Mouse (Mus musculus) midbrain, embryonic 12.5 days (tissue): ENCODE measurements at regions not wholly inside any gene's neighbourhood (a gene's known extent, or its start where the extent isn't known, plus 50 kb on each side); places are given as distances from the start of the nearest gene placed in this dataset.

Source experiments
- ATAC-seq: fragments of 200-750 bp; cut with Nextera tagmentation; 2 replicates; pipeline ENCODE4 v1.8.0; 2017; ENCODE audit warnings: low read depth, moderate TSS enrichment, moderate library complexity; ENCODE audit not compliant: low FRiP score
- H3K27ac ChIP-seq: fragments of 300-500 bp; sonication (generic); replicated peaks from 2 replicates; pipeline ENCODE4 v1.5.1; 2016; ENCODE audit warnings: mild to moderate bottlenecking
- H3K27me3 ChIP-seq: fragments of 300-500 bp; sonication (generic); 2 replicates; pipeline ENCODE4 v1.6.1; 2016; ENCODE audit warnings: mild to moderate bottlenecking
- H3K36me3 ChIP-seq: fragments of 300-500 bp; sonication (generic); 2 replicates; pipeline ENCODE4 v1.6.1; 2016
- H3K4me1 ChIP-seq: fragments of 300-500 bp; sonication (generic); 2 replicates; pipeline ENCODE4 v1.6.1; 2016
- H3K4me2 ChIP-seq: fragments of 300-500 bp; sonication (generic); replicated peaks from 2 replicates; pipeline ENCODE4 v1.6.1; 2016; ENCODE audit warnings: mild to moderate bottlenecking, moderate library complexity
- H3K4me3 ChIP-seq: fragments of 300-500 bp; sonication (generic); 2 replicates; pipeline ENCODE4 v1.5.1; 2016; ENCODE audit warnings: mild to moderate bottlenecking
- H3K9ac ChIP-seq: fragments of 300-500 bp; sonication (generic); replicated peaks from 2 replicates; pipeline ENCODE4 v1.6.1; 2016; ENCODE audit warnings: mild to moderate bottlenecking, moderate library complexity
- H3K9me3 ChIP-seq: fragments of 300-500 bp; sonication (generic); 2 replicates; pipeline ENCODE4 v1.6.1; 2016; ENCODE audit warnings: mild to moderate bottlenecking
- WGBS: fragments of 180-500 bp; shearing (Covaris S2); methylation state at CpG from one replicate; pipeline ENCODE4 v1.1.7; 2016; 5-methylcytosine and 5-hydroxymethylcytosine counted together

DNA sequence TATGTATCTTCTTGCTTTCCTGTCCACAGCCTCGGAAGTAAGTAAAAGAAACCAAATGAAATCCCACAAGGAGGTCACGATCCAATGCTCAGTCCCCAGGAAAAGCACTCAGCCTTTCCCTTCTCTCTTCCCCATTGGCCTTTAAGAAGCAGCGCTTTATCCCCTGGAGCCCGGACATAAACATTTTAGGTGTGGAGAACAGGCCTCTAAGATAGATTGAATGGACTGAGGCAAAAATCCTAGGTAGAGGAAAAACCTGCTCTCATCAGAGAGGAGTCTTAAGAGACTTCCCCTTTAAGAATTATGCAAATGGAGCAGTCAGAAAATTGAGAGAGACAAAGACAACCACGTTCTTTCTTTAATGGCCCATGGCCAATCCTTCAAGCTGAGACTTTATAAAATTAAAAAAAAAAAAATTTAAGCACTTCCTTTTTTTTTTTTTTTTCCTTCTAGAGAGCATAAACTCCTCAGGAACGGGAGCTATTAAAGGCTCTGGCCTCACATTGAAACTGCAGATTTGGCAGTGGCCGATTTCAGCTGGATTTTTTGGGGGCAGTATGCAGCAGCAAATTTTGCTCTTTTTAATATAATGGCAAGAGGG lies 1020.5 kb downstream of the 9330182O14Rik start:
- H3K9ac ChIP-seq: peak overlapping the region; percentile 44
- H3K36me3 ChIP-seq: no peaks in the 10 kb centered on the region
- no peaks in the 10 kb centered on the region for H3K27me3 ChIP-seq
- no peaks in the 10 kb centered on the region for H3K9me3 ChIP-seq
- peak; percentile 28; the same call in 1 of the 2 replicates for ATAC-seq
- H3K27ac ChIP-seq: peak overlapping the region; percentile 49; the same call in 1 of the 2 replicates
- peaks cover 9% of the 10 kb centered on the region for H3K4me1 ChIP-seq
- peak overlapping the region; percentile 65 for H3K4me2 ChIP-seq
- H3K4me3 ChIP-seq: peak overlapping the region; percentile 37
- 19% methylated on average over 7 of the region's 7 CpGs for WGBS

DNA sequence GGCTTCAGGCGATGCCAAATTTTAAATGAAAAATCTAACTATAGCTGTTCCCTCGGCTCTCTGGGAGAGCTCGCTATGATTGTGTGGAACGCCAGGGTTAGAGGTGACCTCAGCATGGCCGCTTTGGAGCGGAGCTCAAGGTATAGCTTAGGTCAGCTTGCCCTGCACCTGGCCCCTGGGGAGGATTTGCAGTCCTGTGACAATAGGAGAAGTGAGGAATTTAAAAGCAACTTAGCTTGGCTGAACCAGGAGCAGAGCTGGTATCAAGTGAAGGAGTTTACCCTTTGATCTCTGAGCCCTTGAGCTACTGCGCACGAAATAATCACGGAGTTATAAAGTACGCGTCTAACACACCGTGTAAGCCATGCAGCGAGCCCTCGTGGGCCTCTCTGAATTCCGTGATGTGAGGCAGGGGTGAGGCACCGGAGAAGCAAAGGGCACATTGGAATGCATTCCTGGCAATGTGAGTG lies 1021.0 kb downstream of the 9330182O14Rik start:
- 3% methylated on average over 16 of the region's 16 CpGs for WGBS
- Histone ChIP-seq H3K4me3 (peak overlapping the region; percentile 37), H3K4me2 (peak overlapping the region; percentile 65), H3K4me1 (peaks cover 9% of the 10 kb centered on the region), H3K27ac (peak overlapping the region; percentile 49; the same call in 1 of the 2 replicates), H3K9ac (peak overlapping the region; percentile 44), H3K27me3 (no peaks in the 10 kb centered on the region), H3K9me3 (no peaks in the 10 kb centered on the region), H3K36me3 (no peaks in the 10 kb centered on the region)
- peak; percentile 81 for ATAC-seq

- no peak overlapping the region for H3K27ac ChIP-seq
- H3K4me2 ChIP-seq: no peak overlapping the region
- peaks cover 9% of the 10 kb centered on the region for H3K4me1 ChIP-seq
- H3K27me3 ChIP-seq: no peaks in the 10 kb centered on the region
- no peak for ATAC-seq
- no peaks in the 10 kb centered on the region for H3K9me3 ChIP-seq
- H3K36me3 ChIP-seq: no peaks in the 10 kb centered on the region
- H3K4me3 ChIP-seq: no peak overlapping the region
- H3K9ac ChIP-seq: no peak overlapping the region
Measured at GRCm38 (mm10) chr15:41157802-41158201, 1023.6 kb downstream of the 9330182O14Rik start.

DNA sequence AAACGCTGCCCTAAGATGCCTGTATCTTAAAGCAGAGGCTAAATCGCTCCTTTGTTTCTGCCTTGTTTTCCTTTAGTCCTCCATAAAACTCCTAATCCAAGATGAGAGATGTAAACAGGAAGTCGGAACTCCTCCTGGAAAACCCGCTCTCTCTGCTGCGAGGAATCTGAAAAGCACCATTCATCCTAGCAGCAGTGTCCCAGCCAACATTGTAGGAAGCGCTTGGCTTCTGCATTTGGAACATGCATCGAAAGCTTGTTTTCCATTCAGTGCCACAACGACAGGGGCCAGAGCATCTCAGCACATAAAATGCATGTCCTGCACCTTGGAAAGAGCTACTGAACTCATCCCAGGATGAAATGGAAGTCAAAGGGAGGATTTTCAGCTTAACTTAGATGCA lies 1028.1 kb downstream of the 9330182O14Rik start:
- Histone ChIP-seq H3K27ac (no peak overlapping the region), H3K9me3 (no peaks in the 10 kb centered on the region), H3K36me3 (no peaks in the 10 kb centered on the region), H3K4me1 (peaks cover 2% of the 10 kb centered on the region; the same call in 1 of the 2 replicates), H3K9ac (no peak overlapping the region), H3K27me3 (no peaks in the 10 kb centered on the region), H3K4me2 (no peak overlapping the region), H3K4me3 (no peak overlapping the region)
- no peak for ATAC-seq
- WGBS: 28% methylated on average over 8 of the region's 8 CpGs

GRCm38 (mm10) chr15:41162793-41163192 lies 1028.6 kb downstream of the 9330182O14Rik start:
- no peaks in the 10 kb centered on the region for H3K9me3 ChIP-seq
- no peaks in the 10 kb centered on the region for H3K36me3 ChIP-seq
- no peak overlapping the region for H3K4me3 ChIP-seq
- peaks cover 2% of the 10 kb centered on the region; the same call in 1 of the 2 replicates for H3K4me1 ChIP-seq
- no peak overlapping the region for H3K9ac ChIP-seq
- H3K4me2 ChIP-seq: no peak overlapping the region
- WGBS: 7% methylated on average over 8 of the region's 8 CpGs
- peak; percentile 31; the same call in 1 of the 2 replicates for ATAC-seq
- H3K27me3 ChIP-seq: no peaks in the 10 kb centered on the region
- H3K27ac ChIP-seq: no peak overlapping the region

- Histone ChIP-seq H3K9me3 (no peaks in the 10 kb centered on the region), H3K27ac (no peak overlapping the region), H3K36me3 (no peaks in the 10 kb centered on the region), H3K27me3 (no peaks in the 10 kb centered on the region), H3K4me2 (peak overlapping the region; percentile 29), H3K9ac (no peak overlapping the region), H3K4me1 (peaks cover 2% of the 10 kb centered on the region; the same call in 1 of the 2 replicates), H3K4me3 (peak overlapping the region; percentile 18)
- 28% methylated on average over 8 of the region's 8 CpGs for WGBS
- peak; percentile 62 for ATAC-seq
Measured at GRCm38 (mm10) chr15:41163643-41164358, 1029.6 kb downstream of the 9330182O14Rik start.

- no peaks in the 10 kb centered on the region for H3K36me3 ChIP-seq
- H3K4me2 ChIP-seq: no peak overlapping the region
- WGBS: 89% methylated on average over 3 of the region's 3 CpGs
- no peak for ATAC-seq
- H3K4me1 ChIP-seq: peaks cover 2% of the 10 kb centered on the region; the same call in 1 of the 2 replicates
- no peak overlapping the region for H3K4me3 ChIP-seq
- no peaks in the 10 kb centered on the region for H3K9me3 ChIP-seq
- H3K27ac ChIP-seq: no peak overlapping the region
- H3K27me3 ChIP-seq: no peaks in the 10 kb centered on the region
- H3K9ac ChIP-seq: no peak overlapping the region
Measured at GRCm38 (mm10) chr15:41165534-41165933, 1031.4 kb downstream of the 9330182O14Rik start.

DNA sequence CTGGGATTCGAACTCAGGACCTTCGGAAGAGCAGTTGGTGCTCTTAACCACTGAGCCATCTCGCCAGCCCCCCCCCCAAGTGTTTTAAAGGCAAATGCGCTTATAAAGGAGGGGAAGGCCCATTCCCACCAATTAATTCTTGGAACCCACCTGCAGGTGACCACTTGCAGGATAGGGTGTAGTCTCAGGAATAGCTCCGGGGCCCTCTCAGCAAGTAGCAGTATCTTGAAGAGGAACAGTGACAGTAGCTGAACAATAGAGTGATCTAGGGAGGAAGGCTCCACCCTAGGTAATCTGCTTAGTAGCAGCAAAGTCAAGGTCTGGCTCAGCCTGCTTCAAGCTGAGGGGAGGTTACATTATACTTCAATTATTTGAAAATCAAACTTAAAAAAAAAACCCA lies 1056.6 kb downstream of the 9330182O14Rik start:
- H3K4me3 ChIP-seq: no peak overlapping the region
- H3K4me1 ChIP-seq: no peaks in the 10 kb centered on the region
- H3K4me2 ChIP-seq: no peak overlapping the region
- no peaks in the 10 kb centered on the region for H3K9me3 ChIP-seq
- H3K27ac ChIP-seq: no peak overlapping the region
- H3K36me3 ChIP-seq: no peaks in the 10 kb centered on the region
- no peaks in the 10 kb centered on the region for H3K27me3 ChIP-seq
- 82% methylated on average over 5 of the region's 5 CpGs for WGBS
- ATAC-seq: no peak
- no peak overlapping the region for H3K9ac ChIP-seq

- Histone ChIP-seq H3K27ac (no peak overlapping the region), H3K9me3 (no peaks in the 10 kb centered on the region), H3K4me1 (no peaks in the 10 kb centered on the region), H3K4me2 (no peak overlapping the region), H3K27me3 (no peaks in the 10 kb centered on the region), H3K4me3 (no peak overlapping the region), H3K36me3 (no peaks in the 10 kb centered on the region), H3K9ac (no peak overlapping the region)
- ATAC-seq: no peak; the same call in 1 of the 2 replicates
- WGBS: 30% methylated on average over 3 of the region's 3 CpGs
Measured at GRCm38 (mm10) chr15:41193240-41193639, 1059.1 kb downstream of the 9330182O14Rik start.

GRCm38 (mm10) chr15:41223801-41224200 lies 1089.6 kb downstream of the 9330182O14Rik start:
- no peak overlapping the region for H3K9ac ChIP-seq
- no peak overlapping the region for H3K4me2 ChIP-seq
- H3K4me1 ChIP-seq: no peaks in the 10 kb centered on the region
- no peaks in the 10 kb centered on the region for H3K36me3 ChIP-seq
- no peak overlapping the region for H3K27ac ChIP-seq
- H3K4me3 ChIP-seq: no peak overlapping the region
- 78% methylated on average over 1 of the region's 1 CpGs for WGBS
- no peaks in the 10 kb centered on the region for H3K27me3 ChIP-seq
- H3K9me3 ChIP-seq: no peaks in the 10 kb centered on the region
- no peak for ATAC-seq

GRCm38 (mm10) chr15:41232406-41233060 lies 1098.4 kb downstream of the 9330182O14Rik start:
- Histone ChIP-seq H3K27ac (no peak overlapping the region), H3K9ac (no peak overlapping the region), H3K4me2 (no peak overlapping the region), H3K27me3 (no peaks in the 10 kb centered on the region), H3K36me3 (no peaks in the 10 kb centered on the region), H3K4me3 (no peak overlapping the region), H3K9me3 (no peaks in the 10 kb centered on the region), H3K4me1 (no peaks in the 10 kb centered on the region)
- ATAC-seq: no peak
- 58% methylated on average over 2 of the region's 2 CpGs for WGBS
